Mouse (Mus musculus) lung, embryonic 15.5 days (tissue): ENCODE measurements around the gene Bmpr1b. TPM values are rescaled to one million over a fixed set of nuclear protein-coding genes. Genes with fewer than 3 reads are reported as not detected.
A peak's percentile ranks its signal among the peaks of the same experiment; 100 is the strongest.

Experiments
- ATAC-seq: fragments of 200-750 bp; cut with Nextera tagmentation; 2 replicates; pipeline ENCODE4 v1.8.0; 2017; ENCODE audit warnings: moderate number of reproducible peaks, borderline replicate concordance; ENCODE audit not compliant: low FRiP score, low TSS enrichment; ENCODE audit errors: extremely low read depth
- H3K27ac ChIP-seq: fragments of 300-500 bp; sonication (generic); 2 replicates; pipeline ENCODE4 v1.5.1; 2015; ENCODE audit warnings: moderate library complexity, mild to moderate bottlenecking, inconsistent platforms
- H3K27me3 ChIP-seq: fragments of 300-500 bp; sonication (generic); 2 replicates; pipeline ENCODE4 v1.6.1; 2015; ENCODE audit warnings: inconsistent platforms
- H3K36me3 ChIP-seq: fragments of 300-500 bp; sonication (generic); 2 replicates; pipeline ENCODE4 v1.6.1; 2015; ENCODE audit warnings: inconsistent platforms
- H3K4me1 ChIP-seq: fragments of 300-500 bp; sonication (generic); 2 replicates; pipeline ENCODE4 v1.6.1; 2015; ENCODE audit warnings: inconsistent platforms
- H3K4me2 ChIP-seq: fragments of 300-500 bp; sonication (generic); 2 replicates; pipeline ENCODE4 v1.6.1; 2015; ENCODE audit warnings: inconsistent platforms, mild to moderate bottlenecking, moderate library complexity
- H3K4me3 ChIP-seq: fragments of 300-500 bp; sonication (generic); 2 replicates; pipeline ENCODE4 v1.5.1; 2015; ENCODE audit warnings: mild to moderate bottlenecking, inconsistent platforms
- H3K9ac ChIP-seq: fragments of 300-500 bp; sonication (generic); 2 replicates; pipeline ENCODE4 v1.6.1; 2015; ENCODE audit warnings: inconsistent platforms
- H3K9me3 ChIP-seq: fragments of 300-500 bp; sonication (generic); 2 replicates; pipeline ENCODE4 v1.6.1; 2016; ENCODE audit warnings: inconsistent platforms
- WGBS: fragments of 180-500 bp; shearing (Covaris S2); methylation state at CpG from one replicate; pipeline ENCODE4 v1.1.7; 2015; 5-methylcytosine and 5-hydroxymethylcytosine counted together
- polyA plus RNA-seq: library from polyadenylated mRNA; unstranded; fragments of >200 nt; fragmentation: Nextera tagmentation; extraction: Ambion mirVana; gene quantifications from 2 replicates; pipeline ENCODE4 v1.2.1, GENCODE M21; 2015

The Bmpr1b gene
- polyA plus RNA-seq, 1 experiment from 2014 or later = 4.4 TPM

DNA sequence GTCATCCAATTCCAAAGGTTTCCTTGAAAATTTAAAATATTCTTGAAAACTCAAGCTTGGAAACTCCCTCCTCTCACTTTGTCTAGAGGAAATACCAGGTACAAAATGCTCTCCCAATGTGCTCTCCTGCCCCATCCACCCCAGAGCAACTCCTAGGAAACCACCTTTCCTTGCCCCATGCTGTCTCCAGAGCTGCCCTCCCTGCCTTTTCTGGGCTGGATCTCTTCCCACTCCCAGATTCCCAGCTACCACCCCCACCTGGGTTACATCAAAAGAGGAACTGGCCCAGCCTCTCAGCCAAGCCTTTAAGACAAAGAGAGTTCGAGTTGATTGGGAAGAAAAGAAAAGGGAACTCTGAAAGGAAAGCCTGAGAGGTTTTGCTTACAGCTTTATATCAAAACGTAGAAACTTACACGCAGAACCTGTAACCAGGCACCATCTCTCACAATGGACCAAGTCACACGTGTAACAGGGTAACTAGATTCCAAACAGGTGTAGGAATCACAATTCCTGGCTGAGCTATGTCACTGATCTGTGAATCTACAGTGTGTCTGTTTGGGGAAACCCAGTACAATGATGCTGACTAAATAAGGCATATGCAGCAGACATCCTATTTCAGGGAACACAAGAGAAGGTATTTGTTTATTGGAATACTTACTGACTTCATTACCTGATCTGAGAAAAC, 272.2 kb downstream of the Bmpr1b start:
- H3K36me3 ChIP-seq = no peaks in the 10 kb centered on the region
- H3K4me1 ChIP-seq = peaks cover 5% of the 10 kb centered on the region; the same call in 1 of the 2 replicates
- no peak overlapping the region for H3K27ac ChIP-seq
- no peak overlapping the region for H3K4me2 ChIP-seq
- no peak for ATAC-seq
- no peaks in the 10 kb centered on the region for H3K9me3 ChIP-seq
- H3K4me3 ChIP-seq = no peak overlapping the region
- no peak overlapping the region for H3K9ac ChIP-seq
- 44% methylated on average over 4 of the region's 4 CpGs for WGBS
- H3K27me3 ChIP-seq = no peaks in the 10 kb centered on the region

DNA sequence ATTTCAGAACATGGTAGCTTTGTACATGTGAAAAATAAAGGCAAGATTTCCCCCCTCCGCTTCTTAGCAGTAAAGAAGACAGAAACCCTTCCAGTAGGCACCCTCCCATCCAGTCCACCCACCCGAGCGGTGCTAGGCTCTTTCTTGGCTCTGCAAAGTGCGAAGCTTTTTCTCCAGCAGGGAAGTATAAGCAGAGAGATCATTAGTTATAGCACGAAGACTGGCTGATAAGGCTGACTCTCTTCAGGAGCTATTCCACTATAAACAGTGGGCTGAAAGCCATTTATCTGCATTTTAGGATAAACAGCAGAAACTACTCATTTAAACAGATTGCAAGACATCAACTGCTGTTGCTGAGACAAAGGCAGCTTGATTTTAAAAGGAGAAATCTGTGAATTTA, 274.1 kb downstream of the Bmpr1b start:
- H3K4me3 ChIP-seq = no peak overlapping the region
- H3K4me2 ChIP-seq = no peak overlapping the region
- no peaks in the 10 kb centered on the region for H3K36me3 ChIP-seq
- ATAC-seq = peak; percentile 85; the same call in 1 of the 2 replicates
- no peaks in the 10 kb centered on the region for H3K27me3 ChIP-seq
- H3K4me1 ChIP-seq = peaks cover 5% of the 10 kb centered on the region; the same call in 1 of the 2 replicates
- no peaks in the 10 kb centered on the region for H3K9me3 ChIP-seq
- no peak overlapping the region for H3K27ac ChIP-seq
- no peak overlapping the region for H3K9ac ChIP-seq
- WGBS = 27% methylated on average over 5 of the region's 5 CpGs

DNA sequence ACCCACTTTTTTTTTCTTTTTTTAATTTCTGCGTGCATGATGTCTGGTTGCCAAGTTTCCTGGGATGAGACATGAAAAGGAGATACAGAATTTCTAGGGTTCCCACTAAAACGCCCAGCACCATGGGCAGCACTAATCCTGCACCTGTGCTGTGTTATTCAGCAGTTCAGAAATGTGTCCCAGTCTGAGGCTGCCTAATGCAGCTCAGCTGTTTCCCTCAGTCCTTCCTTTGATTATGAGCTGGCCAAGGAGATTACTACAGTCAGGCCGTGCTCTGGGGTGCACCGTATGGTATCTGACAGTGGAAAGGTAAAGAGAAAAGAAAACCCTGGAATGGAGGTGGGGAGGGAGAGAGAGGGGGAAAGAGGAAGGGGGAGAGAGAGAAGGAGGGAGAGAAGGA, 278.6 kb downstream of the Bmpr1b start:
- no peak overlapping the region for H3K27ac ChIP-seq

DNA sequence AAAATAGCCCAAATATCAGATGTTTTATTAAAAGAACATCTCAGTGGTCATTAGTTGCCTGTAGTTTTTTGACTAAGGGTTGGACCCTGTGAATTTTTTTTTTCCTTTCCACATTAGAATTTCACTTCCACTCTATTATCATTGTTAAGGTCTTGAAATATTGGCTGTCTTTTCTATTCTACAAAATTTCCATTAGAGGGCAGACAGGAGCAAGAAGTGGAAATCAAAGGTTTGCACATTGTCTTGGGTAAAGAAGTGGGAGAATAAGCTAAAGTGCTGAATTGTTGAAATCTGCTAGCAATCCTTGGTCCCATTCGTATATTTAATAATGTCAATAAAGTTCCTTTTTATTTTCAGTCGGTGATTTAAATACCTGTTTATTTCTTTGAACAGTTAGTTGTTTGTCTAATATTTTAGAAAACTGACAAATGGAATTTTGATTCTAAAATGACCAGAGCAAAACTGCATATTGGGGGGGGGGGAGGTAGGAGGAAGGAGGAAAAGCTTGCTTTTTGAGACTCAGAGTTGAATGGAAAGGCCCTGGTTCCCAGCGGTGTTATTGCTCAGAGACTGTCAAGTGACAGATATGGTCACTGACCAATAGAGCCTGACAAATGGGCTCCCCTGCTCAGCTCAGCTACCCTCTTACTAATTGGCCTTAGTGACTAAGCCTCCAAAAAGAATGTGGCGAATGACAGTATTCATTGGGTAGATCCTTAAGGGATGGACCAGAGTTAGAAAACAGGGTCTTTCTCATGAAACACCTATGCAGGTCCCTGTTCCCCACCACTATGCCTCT, 281.6 kb downstream of the Bmpr1b start:
- H3K4me3 ChIP-seq = no peak overlapping the region
- no peaks in the 10 kb centered on the region for H3K9me3 ChIP-seq
- H3K27me3 ChIP-seq = no peaks in the 10 kb centered on the region
- ATAC-seq = no peak
- H3K9ac ChIP-seq = no peak overlapping the region
- H3K4me2 ChIP-seq = no peak overlapping the region
- no peak overlapping the region for H3K27ac ChIP-seq
- 43% methylated on average over 4 of the region's 4 CpGs for WGBS
- no peaks in the 10 kb centered on the region for H3K36me3 ChIP-seq
- H3K4me1 ChIP-seq = no peaks in the 10 kb centered on the region; the same call in 1 of the 2 replicates

More for the DNA sequence above, 278.6 kb downstream of the Bmpr1b start:
- WGBS = 27% methylated on average over 4 of the region's 4 CpGs
- Histone ChIP-seq H3K9ac (no peak overlapping the region), H3K36me3 (no peaks in the 10 kb centered on the region), H3K9me3 (no peaks in the 10 kb centered on the region), H3K4me2 (no peak overlapping the region), H3K4me3 (no peak overlapping the region), H3K27me3 (no peaks in the 10 kb centered on the region), H3K4me1 (peaks cover 5% of the 10 kb centered on the region)
- ATAC-seq = no peak

- H3K9ac ChIP-seq = no peak overlapping the region
- H3K27me3 ChIP-seq = no peaks in the 10 kb centered on the region
- no peak overlapping the region for H3K4me3 ChIP-seq
- WGBS = 96% methylated on average over 5 of the region's 5 CpGs
- no peak overlapping the region for H3K4me2 ChIP-seq
- no peak overlapping the region for H3K27ac ChIP-seq
- no peak for ATAC-seq
- H3K9me3 ChIP-seq = no peaks in the 10 kb centered on the region
- no peaks in the 10 kb centered on the region for H3K36me3 ChIP-seq
- H3K4me1 ChIP-seq = no peaks in the 10 kb centered on the region; the same call in 1 of the 2 replicates
Observed at GRCm38 (mm10) chr3:141884190-141884589, 285.0 kb downstream of the Bmpr1b start.

- no peak for ATAC-seq
- Histone ChIP-seq H3K36me3 (no peaks in the 10 kb centered on the region), H3K4me3 (no peak overlapping the region), H3K4me2 (no peak overlapping the region), H3K9ac (no peak overlapping the region), H3K27me3 (no peaks in the 10 kb centered on the region), H3K9me3 (no peaks in the 10 kb centered on the region), H3K4me1 (no peaks in the 10 kb centered on the region), H3K27ac (no peak overlapping the region)
- WGBS = 79% methylated on average over 2 of the region's 2 CpGs
Observed at GRCm38 (mm10) chr3:141882496-141882895, 286.7 kb downstream of the Bmpr1b start.

- Histone ChIP-seq H3K4me1 (no peaks in the 10 kb centered on the region), H3K4me2 (no peak overlapping the region)
- 81% methylated on average over 10 of the region's 10 CpGs for WGBS
Observed at GRCm38 (mm10) chr3:141872337-141873042, 296.7 kb downstream of the Bmpr1b start.

GRCm38 (mm10) chr3:141871805-141872204, 297.4 kb downstream of the Bmpr1b start:
- no peaks in the 10 kb centered on the region for H3K4me1 ChIP-seq
- H3K4me3 ChIP-seq = no peak overlapping the region
- H3K27ac ChIP-seq = no peak overlapping the region
- H3K27me3 ChIP-seq = no peaks in the 10 kb centered on the region
- H3K36me3 ChIP-seq = no peaks in the 10 kb centered on the region
- H3K9me3 ChIP-seq = no peaks in the 10 kb centered on the region
- no peak overlapping the region for H3K4me2 ChIP-seq
- H3K9ac ChIP-seq = no peak overlapping the region
- no peak for ATAC-seq
- WGBS = 81% methylated on average over 3 of the region's 3 CpGs

More at GRCm38 (mm10) chr3:141872337-141873042, 296.7 kb downstream of the Bmpr1b start:
- no peaks in the 10 kb centered on the region for H3K9me3 ChIP-seq
- no peak overlapping the region for H3K9ac ChIP-seq
- no peak for ATAC-seq
- no peak overlapping the region for H3K27ac ChIP-seq
- no peak overlapping the region for H3K4me3 ChIP-seq
- H3K27me3 ChIP-seq = no peaks in the 10 kb centered on the region
- no peaks in the 10 kb centered on the region for H3K36me3 ChIP-seq

GRCm38 (mm10) chr3:141862816-141863461, 306.3 kb downstream of the Bmpr1b start:
- peak; percentile 81; the same call in 1 of the 2 replicates for ATAC-seq
- Histone ChIP-seq H3K4me2 (peak overlapping the region; percentile 40), H3K4me1 (no peaks in the 10 kb centered on the region), H3K9ac (no peak overlapping the region), H3K36me3 (no peaks in the 10 kb centered on the region), H3K4me3 (no peak overlapping the region), H3K9me3 (no peaks in the 10 kb centered on the region), H3K27me3 (no peaks in the 10 kb centered on the region), H3K27ac (no peak overlapping the region)
- 16% methylated on average over 13 of the region's 13 CpGs for WGBS

GRCm38 (mm10) chr3:141857123-141857522, 312.1 kb downstream of the Bmpr1b start:
- 0 out of 2 replicates have a peak, but pooled peaks have one; percentile 11 for ATAC-seq
- H3K4me3 ChIP-seq = no peak overlapping the region
- no peak overlapping the region for H3K4me2 ChIP-seq
- H3K4me1 ChIP-seq = no peaks in the 10 kb centered on the region
- H3K36me3 ChIP-seq = no peaks in the 10 kb centered on the region
- H3K27me3 ChIP-seq = no peaks in the 10 kb centered on the region
- H3K9me3 ChIP-seq = no peaks in the 10 kb centered on the region
- no peak overlapping the region for H3K9ac ChIP-seq
- WGBS = 60% methylated on average over 8 of the region's 8 CpGs
- H3K27ac ChIP-seq = no peak overlapping the region

DNA sequence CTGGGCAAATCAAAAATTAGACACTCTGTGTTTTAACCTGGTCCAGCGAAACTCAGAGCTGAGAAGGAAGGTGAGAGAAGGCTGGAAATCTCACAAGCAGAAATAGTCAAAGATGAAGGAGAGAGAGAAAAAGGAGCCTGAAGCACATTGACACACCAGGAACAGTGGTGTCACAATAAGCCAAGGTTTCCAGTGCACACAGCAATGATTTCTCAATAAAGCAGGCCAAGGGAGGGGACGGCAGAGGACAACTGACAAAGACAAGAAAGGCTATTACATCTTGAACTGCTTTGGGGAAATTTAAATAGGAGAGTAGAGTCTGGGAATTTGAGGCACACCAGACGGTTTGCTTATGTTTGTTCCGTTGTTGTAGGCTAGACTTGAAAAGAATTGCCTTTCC, 314.9 kb downstream of the Bmpr1b start:
- Histone ChIP-seq H3K4me2 (no peak overlapping the region), H3K36me3 (no peaks in the 10 kb centered on the region)

More for the DNA sequence above, 314.9 kb downstream of the Bmpr1b start:
- Histone ChIP-seq H3K9ac (no peak overlapping the region), H3K27me3 (no peaks in the 10 kb centered on the region), H3K9me3 (no peaks in the 10 kb centered on the region), H3K4me1 (no peaks in the 10 kb centered on the region), H3K27ac (no peak overlapping the region), H3K4me3 (no peak overlapping the region)
- 73% methylated on average over 4 of the region's 4 CpGs for WGBS
- no peak for ATAC-seq
